Mouse (Mus musculus) kidney, adult 2 months (tissue): Measurements from ENCODE around the gene Gins1. TPM values are rescaled to one million over a fixed set of nuclear protein-coding genes. Genes with fewer than 3 reads are reported as not detected.
"Not testable (repeated sequence)": the region's sequence is repeated elsewhere in the genome, so short reads cannot be mapped to it uniquely, and the experiment has no call there.

ENCODE experiments used
- DNase-seq: peaks from one replicate; pipeline ENCODE4 v3.0.0; 2021
- H3K27ac ChIP-seq: fragments of 200-500 bp; 2 replicates; pipeline ENCODE4 v1.5.1; 2012; ENCODE audit warnings: low read depth, low read length, control low read depth, inconsistent platforms; ENCODE audit not compliant: insufficient read depth
- H3K27me3 ChIP-seq: fragments of 200-500 bp; replicated peaks from 2 replicates; pipeline ENCODE4 v1.6.1; 2012; ENCODE audit warnings: mild to moderate bottlenecking, moderate library complexity, low read length, inconsistent platforms; ENCODE audit not compliant: control insufficient read depth, insufficient read depth
- H3K36me3 ChIP-seq: fragments of 200-500 bp; 2 replicates; pipeline ENCODE4 v1.6.1; 2012; ENCODE audit warnings: mild to moderate bottlenecking, moderate library complexity, low read length, inconsistent platforms; ENCODE audit not compliant: control insufficient read depth, insufficient read depth
- H3K4me1 ChIP-seq: fragments of 200-500 bp; 2 replicates; pipeline ENCODE4 v1.6.1; 2011; ENCODE audit warnings: low read length; ENCODE audit not compliant: control insufficient read depth, insufficient read depth
- H3K4me3 ChIP-seq: fragments of 200-500 bp; 2 replicates; pipeline ENCODE4 v1.5.1; 2011; ENCODE audit warnings: mild to moderate bottlenecking, low read depth, low read length, control low read depth; ENCODE audit not compliant: insufficient read depth
- CTCF ChIP-seq: fragments of 200-500 bp; conservative IDR thresholded peaks from 2 replicates; pipeline ENCODE4 v1.5.1; 2011; ENCODE audit warnings: low read depth, mild to moderate bottlenecking, control low read depth, low read length, moderate library complexity, mixed read lengths; ENCODE audit not compliant: insufficient read depth, insufficient read length
- POLR2A ChIP-seq: fragments of 200-500 bp; IDR thresholded peaks from one replicate; pipeline ENCODE4 v1.6.1; 2011; ENCODE audit warnings: low read depth, low read length, control low read depth
- WGBS: fragments of 180-500 bp; shearing (Covaris S2); methylation state at CpG from one replicate; pipeline ENCODE4 v1.1.7; 2018; 5-methylcytosine and 5-hydroxymethylcytosine counted together
- polyA plus RNA-seq: library from polyadenylated mRNA; depleted of rRNA; stranded (reverse); fragments of >200 nt; gene quantifications from 2 replicates; pipeline ENCODE4 v1.2.3, GENCODE M21; 2012

Gins1 gene
- polyA plus RNA-seq, 1 experiment: 0.52 TPM

DNA sequence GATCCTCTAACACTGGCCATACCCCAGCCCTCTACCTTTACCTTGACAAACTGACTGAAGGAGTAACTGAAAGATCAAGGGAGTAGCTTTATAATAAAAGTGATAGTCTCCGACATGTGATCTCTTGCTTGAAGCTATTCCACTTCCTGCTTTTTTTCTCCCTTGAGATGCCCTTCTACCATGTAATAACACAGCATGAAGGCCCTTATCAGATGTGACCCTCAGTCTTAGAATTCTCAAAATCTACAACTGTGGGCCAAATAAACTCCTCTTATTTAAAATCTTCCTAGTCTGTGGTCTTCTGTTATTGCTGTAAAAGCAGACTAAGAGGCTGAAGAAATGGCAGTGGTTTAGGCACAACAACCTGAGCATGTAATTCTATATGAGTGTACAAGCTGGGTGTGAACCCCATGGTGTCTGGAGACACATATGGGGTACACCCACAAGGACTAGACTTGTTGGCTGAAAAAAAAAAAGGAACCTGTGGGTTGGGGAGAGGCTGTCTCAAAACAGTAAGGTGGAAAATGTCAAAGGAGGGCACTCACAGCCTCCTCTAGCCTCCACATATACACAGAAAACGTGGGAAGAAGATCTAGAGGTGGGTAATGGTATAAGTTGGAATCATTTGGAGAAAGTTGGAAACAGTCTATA, 10.5 kb upstream of the Gins1 start:
- Histone ChIP-seq H3K4me1 (no peaks in the 10 kb centered on the region), H3K27ac (no peak overlapping the region), H3K27me3 (no peaks in the 10 kb centered on the region), H3K4me3 (no peak overlapping the region), H3K36me3 (no peaks in the 10 kb centered on the region)
- WGBS: 90% methylated on average over 2 of the region's 2 CpGs
- TF ChIP-seq CTCF (no peak), POLR2A (no peak)
- no peak for DNase-seq

DNA sequence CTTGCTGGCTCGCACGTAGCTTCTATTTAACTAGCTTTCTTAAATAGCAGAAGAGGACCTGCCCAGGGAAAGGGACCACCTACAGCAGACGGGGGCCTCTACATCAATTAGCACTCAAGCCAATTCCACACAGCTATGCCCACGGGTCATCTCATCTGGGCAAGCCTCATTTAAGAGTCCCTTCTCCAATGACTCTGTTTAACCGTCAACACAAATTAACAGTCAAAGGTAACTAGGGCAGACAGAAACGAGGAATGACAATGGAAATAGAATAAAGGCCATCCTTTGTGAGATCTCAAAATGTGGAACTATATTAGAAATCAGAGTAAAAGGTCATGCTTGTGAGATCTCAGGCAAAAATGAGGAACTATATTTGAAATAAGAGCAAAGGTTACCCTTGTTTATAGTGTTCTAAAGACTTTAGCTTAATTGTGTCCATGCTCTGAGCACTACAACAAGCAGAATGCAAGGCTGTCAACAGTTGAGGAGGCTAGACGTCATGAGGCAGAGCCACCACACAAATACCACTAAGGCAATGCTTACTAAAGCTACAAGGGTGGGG, 9.4 kb upstream of the Gins1 start:
- H3K27me3 ChIP-seq: no peaks in the 10 kb centered on the region

DNA sequence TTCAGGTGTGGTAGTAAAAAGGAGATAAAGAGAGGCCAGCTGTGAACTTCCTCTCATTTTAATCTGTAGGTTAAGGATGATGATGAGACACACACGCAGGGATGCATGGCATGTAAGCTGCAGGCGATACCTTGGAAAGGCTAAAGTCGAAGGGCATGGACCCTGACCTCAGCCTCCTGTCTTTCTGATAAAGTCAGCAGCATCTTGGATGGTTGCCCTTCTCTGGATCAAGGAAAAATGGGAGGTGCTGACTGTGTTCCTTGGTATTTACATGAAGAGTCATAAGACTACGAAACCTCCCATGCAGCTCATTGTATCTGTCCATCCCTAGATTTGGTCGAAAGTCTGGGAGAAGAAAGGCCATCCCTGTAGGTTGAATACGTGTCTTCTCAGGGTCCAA, 4.9 kb upstream of the Gins1 start:
- Histone ChIP-seq H3K4me3 (no peak overlapping the region), H3K27me3 (no peaks in the 10 kb centered on the region), H3K36me3 (no peaks in the 10 kb centered on the region), H3K27ac (no peak overlapping the region), H3K4me1 (peaks cover 9% of the 10 kb centered on the region; the same call in 1 of the 2 replicates)
- WGBS: 81% methylated on average over 6 of the region's 6 CpGs
- DNase-seq: no peak
- no peak for TF ChIP-seq POLR2A
- no peak for TF ChIP-seq CTCF

More for the DNA sequence above, 9.4 kb upstream of the Gins1 start:
- no peak for DNase-seq
- 73% methylated on average over 7 of the region's 7 CpGs for WGBS
- TF ChIP-seq CTCF: no peak
- no peak for TF ChIP-seq POLR2A
- no peaks in the 10 kb centered on the region for H3K4me1 ChIP-seq
- H3K4me3 ChIP-seq: no peak overlapping the region
- H3K36me3 ChIP-seq: no peaks in the 10 kb centered on the region
- no peak overlapping the region for H3K27ac ChIP-seq

DNA sequence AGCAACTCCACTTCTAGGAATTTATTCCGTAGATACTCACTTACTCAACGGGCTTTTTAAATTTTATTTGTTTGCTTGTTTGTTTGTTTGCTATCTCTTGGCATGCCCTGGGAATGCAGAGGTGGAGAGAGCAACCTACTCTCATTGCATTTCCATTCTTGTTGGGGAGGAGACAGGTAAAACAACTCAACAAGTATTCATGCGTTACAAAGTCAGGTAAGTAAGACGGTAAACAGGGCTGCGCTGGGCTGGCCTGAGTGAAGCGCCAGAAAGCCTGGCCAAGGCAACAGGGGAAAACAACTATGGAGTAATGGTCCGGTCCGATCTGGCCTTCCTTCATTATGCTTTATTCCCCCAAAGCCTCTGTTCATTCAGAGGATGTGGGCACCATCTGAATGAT, 2.9 kb upstream of the Gins1 start:
- TF ChIP-seq POLR2A (no peak), CTCF (no peak)
- peaks cover 9% of the 10 kb centered on the region; the same call in 1 of the 2 replicates for H3K4me1 ChIP-seq
- DNase-seq: no peak
- no peak overlapping the region for H3K4me3 ChIP-seq
- 60% methylated on average over 8 of the region's 8 CpGs for WGBS
- no peaks in the 10 kb centered on the region for H3K36me3 ChIP-seq
- H3K27ac ChIP-seq: no peak overlapping the region
- H3K27me3 ChIP-seq: no peaks in the 10 kb centered on the region

DNA sequence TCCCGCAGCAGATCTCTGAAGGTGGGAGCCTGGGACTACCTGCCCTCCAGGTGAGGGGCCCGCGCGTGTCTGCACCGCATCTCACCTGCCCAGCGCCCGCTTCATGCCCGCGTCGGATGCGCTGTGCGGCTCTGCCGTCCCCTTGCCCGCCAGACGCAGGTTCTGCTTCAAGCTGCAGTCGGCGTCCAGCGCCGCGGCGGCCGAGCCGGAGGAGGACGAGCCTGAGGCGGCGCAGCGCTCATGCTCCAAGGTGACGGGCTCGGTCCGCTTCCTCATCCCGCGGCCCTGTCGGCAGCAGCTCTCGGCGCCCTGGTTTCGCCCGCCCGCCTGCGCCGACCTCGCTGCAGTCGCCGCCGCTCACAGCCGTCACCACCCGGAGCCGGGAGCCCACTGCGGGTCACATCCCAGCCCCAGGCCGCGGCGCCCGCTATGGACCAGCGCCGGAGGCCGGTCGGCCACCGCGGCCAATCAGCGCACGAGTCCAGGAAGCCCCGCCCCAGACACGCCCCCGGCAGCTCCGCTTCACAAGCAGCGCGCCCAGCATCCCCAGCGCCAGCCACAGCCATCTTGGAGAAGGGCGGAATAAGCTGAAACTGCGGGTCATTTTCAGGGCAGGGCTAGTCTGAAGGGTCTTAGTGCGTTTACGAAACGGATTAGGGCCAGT, 796 bp upstream of the Gins1 start, which contains the start of gene Abhd12:
TSS of gene Abhd12 (minus strand) at position 470 of the 664 bp plus-strand sequence.
- H3K4me1 ChIP-seq: peaks cover 9% of the 10 kb centered on the region; the same call in 1 of the 2 replicates
- WGBS: under 1% methylated on average over 72 of the region's 72 CpGs
- H3K27ac ChIP-seq: peak within 1 kb of the TSS; percentile 94
- peak within 1 kb of the TSS; percentile 81 for H3K4me3 ChIP-seq
- H3K27me3 ChIP-seq: no peaks in the 10 kb centered on the region
- TF ChIP-seq CTCF: no peak
- peak; percentile 43 for TF ChIP-seq POLR2A
- no peaks in the 10 kb centered on the region for H3K36me3 ChIP-seq
- peak; percentile 98 for DNase-seq

DNA sequence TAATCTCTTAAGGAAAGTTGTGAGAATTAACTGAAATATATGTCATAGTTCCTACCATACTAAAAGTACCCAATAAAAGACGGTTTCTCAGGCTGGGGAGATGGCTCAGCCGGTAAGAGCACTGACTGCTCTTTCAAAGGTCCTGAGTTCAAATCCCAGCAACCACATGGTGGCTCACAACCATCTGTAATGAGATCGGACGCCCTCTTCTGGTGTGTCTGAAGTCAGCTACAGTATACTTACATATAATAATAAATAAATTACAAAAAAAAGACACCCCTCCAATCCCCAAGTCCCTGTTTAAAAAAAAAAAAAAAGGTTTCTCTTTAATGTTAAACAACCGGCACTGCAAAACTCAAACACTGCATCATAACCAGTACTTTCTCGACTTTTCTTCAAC, 3.7 kb downstream of the Gins1 start:
- H3K27me3 ChIP-seq, DNase-seq, H3K36me3 ChIP-seq, H3K27ac ChIP-seq, H3K4me3 ChIP-seq, H3K4me1 ChIP-seq: not testable (repeated sequence)
- WGBS: 52% methylated on average over 6 of the region's 6 CpGs

DNA sequence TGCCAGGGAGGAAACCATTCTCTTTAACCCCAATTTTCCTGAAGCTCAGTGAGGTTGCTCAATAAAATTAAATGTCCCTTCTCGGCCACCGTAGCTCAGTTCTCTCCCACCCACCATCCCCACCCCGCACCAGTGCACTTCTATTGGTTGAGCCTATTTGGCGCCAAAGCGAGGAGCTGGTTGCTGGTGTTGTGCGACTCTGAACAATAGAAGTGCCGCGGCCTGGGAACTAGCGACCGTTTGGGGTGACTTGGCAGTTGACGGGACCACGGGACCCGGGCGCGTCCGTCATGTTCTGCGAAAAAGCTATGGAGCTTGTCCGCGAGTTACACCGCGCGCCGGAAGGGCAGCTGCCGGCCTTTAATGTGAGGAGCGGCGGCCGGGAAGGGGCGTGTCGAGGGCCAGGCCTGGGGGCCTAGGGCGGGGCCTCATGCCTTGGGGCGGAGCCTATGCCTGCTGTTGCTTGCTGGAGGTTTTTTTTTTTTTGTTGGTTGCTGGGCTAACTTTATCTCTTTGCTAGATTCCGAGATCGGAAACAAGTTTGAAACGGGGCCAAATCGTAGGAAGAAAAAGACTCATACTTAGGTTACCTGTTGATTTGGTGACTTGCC, 4.3 kb downstream of the Gins1 start:
- TF ChIP-seq CTCF (no peak), POLR2A (no peak)
- Histone ChIP-seq H3K27me3 (no peaks in the 10 kb centered on the region), H3K36me3 (no peaks in the 10 kb centered on the region), H3K4me1 (no peaks in the 10 kb centered on the region; the same call in 1 of the 2 replicates), H3K4me3 (peak overlapping the region; percentile 96), H3K27ac (peak overlapping the region; percentile 71; the same call in 1 of the 2 replicates)
- peak; percentile 97 for DNase-seq
- under 1% methylated on average over 35 of the region's 35 CpGs for WGBS
